Mouse (Mus musculus): ENCODE data around the gene Mettl21c.
"Not testable (repeated sequence)": the region's sequence is repeated elsewhere in the genome, so short reads cannot be mapped to it uniquely, and the experiment has no call there.

GRCm38 (mm10) chr1:44045689-44046088 lies 25.9 kb upstream of the Mettl21c start:
- not testable (repeated sequence) for TF ChIP-seq POLR2A (IDR thresholded peaks at IDR 0.05; ENCODE audit: borderline replicate concordance, control insufficient read depth, low read depth, low read length); CTCF (IDR thresholded peaks at IDR 0.05; ENCODE audit: control insufficient read depth, insufficient read depth, low read length)
